Mouse (Mus musculus): ENCODE measurements at regions not wholly inside any gene's neighbourhood (a gene's known extent, or its start where the extent isn't known, plus 50 kb on each side); places are given as distances from the start of the nearest gene placed in this dataset.
"Not testable (repeated sequence)": the region's sequence is repeated elsewhere in the genome, so short reads cannot be mapped to it uniquely, and the experiment has no call there.

GRCm38 (mm10) chrX:154717526-154717925 is 138.4 kb upstream of the Samt2 start:
- not testable (repeated sequence) for DNase-seq (ENCODE audit: low spot score in 2 of 2)

DNA sequence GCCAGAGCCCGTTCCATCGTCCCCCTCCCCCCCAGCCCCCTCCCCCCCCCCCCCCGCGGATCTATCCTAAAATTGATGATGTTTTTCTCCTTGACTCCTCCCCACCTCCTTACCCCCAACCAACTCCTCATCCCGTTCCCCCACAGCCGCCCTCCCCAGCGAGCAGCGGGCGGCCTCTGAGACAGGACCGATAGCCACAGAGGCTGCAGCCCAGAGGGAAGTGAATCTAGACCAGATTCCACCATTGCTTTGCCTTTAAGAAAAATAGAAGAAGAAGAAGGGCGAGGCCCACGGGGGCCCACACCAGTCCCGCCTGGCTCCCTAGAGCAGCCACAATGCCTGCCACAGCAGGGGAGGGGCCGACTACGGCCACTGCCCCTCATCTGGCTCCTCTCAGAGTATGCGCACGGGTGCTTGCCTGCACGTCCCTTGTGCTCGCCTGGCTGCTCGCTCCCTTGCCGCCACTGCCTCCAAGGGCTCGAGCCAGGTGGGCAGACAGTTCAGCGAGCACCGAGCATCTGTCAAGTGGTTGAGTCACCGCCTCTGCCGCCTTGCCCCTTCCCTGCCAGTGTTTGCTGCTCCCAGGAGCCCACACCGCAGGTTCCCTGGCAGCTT is 134.6 kb upstream of the Samt2 start:
- DNase-seq (ENCODE audit: low spot score in 2 of 2) = peak in 1 of 2 experiments; percentile 1

DNA sequence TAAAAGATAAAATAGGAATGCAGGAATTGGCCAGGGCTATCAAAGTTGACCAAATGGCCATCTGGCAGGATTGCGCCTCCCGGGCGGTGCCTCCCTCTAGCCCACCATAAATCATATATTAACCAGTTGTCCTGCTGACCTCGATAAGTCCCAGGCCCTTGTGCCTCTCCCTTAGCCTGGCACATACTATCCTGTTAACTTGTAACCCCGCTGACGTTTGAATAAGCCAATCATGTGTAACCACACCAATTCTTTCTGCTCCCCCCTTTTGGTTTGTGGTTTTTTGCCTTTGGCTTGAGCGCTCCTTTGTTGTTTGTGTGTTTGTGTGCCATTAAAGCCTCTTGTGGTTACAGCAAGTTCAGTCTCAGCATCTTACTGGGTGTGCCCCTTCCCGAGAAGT is 133.4 kb upstream of the Samt2 start:
- DNase-seq (ENCODE audit: low spot score in 2 of 2) = not testable (repeated sequence)

DNA sequence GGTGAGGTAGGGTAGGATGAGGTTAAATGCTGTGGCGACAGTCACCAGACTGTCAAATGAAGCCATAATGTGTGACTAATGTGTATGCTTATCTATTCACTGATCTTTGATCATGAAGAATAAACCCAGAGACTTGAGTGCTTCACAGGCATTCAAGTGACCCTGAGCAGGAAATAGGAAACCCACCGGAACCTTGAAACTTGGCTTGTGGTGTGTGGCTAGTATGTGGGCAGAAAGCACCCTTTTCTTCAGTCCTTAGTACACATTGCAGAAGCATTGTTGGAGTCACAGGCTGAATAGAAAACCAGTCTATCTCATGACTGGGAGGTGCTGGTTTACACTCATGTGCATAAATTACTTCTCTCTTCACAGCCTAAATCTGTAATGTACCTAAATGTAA is 91.4 kb upstream of the Samt2 start:
- not testable (repeated sequence) for DNase-seq (ENCODE audit: low spot score in 2 of 2)

Data from right cerebral cortex, adult 2 months (tissue).